Mouse (Mus musculus): ENCODE measurements around the gene Cachd1.

DNA sequence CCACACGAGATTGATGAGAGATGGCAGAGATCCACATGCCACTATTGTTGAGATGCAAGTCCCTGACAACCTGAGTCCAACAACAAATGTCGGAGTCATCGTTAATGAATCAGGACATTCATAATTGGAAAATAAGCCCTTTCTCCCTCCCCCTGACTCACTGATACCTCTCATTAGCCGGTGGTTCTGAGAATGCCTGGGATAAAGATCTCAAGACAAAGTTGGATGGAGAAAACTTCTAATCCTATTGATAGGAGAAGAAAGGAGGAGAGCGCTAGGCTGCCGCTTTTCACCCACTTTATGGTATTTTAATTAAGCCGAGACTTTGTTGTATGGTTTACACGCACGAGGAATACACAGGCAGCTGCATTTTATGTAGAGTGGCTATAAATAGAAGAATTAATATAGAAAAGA, 40.5 kb upstream of the Cachd1 start:
- TF ChIP-seq CTCF (conservative IDR thresholded peaks at IDR 0.05; ENCODE audit: low read length) (no peak), NANOG (IDR thresholded peaks at IDR 0.05; ENCODE audit: borderline replicate concordance, low read length) (no peak), POU5F1 (IDR thresholded peaks at IDR 0.05; ENCODE audit: borderline replicate concordance, low read length) (no peak)
